Mouse (Mus musculus): ENCODE data around the gene Scn4a.

- no peak for TF ChIP-seq FLI1 (IDR thresholded peaks at IDR 0.05; ENCODE audit: low read length)
- TF ChIP-seq GATA1 (IDR thresholded peaks at IDR 0.05; ENCODE audit: borderline replicate concordance, low read length) = no peak
Measured at GRCm38 (mm10) chr11:106359350-106359749, 6.3 kb upstream of the Scn4a start.

Measured in megakaryocyte, embryonic 14.5 days (primary cell).